Mouse (Mus musculus) left cerebral cortex, adult 11 months (tissue): ENCODE measurements around the gene Fam241b.
"Not testable (repeated sequence)": the region's sequence is repeated elsewhere in the genome, so short reads cannot be mapped to it uniquely, and the experiment has no call there.

Source experiments
- DNase-seq: peaks from one replicate; pipeline ENCODE4 v3.0.0; 2022; ENCODE audit warnings: low spot score

Gene Fam241b

GRCm38 (mm10) chr10:62128316-62128951 lies 15.3 kb downstream of the Fam241b start:
- DNase-seq, result no peak

GRCm38 (mm10) chr10:62127711-62128231 lies 15.9 kb downstream of the Fam241b start:
- no peak for DNase-seq

GRCm38 (mm10) chr10:62127137-62127536 lies 16.6 kb downstream of the Fam241b start:
- DNase-seq, result no peak

DNA sequence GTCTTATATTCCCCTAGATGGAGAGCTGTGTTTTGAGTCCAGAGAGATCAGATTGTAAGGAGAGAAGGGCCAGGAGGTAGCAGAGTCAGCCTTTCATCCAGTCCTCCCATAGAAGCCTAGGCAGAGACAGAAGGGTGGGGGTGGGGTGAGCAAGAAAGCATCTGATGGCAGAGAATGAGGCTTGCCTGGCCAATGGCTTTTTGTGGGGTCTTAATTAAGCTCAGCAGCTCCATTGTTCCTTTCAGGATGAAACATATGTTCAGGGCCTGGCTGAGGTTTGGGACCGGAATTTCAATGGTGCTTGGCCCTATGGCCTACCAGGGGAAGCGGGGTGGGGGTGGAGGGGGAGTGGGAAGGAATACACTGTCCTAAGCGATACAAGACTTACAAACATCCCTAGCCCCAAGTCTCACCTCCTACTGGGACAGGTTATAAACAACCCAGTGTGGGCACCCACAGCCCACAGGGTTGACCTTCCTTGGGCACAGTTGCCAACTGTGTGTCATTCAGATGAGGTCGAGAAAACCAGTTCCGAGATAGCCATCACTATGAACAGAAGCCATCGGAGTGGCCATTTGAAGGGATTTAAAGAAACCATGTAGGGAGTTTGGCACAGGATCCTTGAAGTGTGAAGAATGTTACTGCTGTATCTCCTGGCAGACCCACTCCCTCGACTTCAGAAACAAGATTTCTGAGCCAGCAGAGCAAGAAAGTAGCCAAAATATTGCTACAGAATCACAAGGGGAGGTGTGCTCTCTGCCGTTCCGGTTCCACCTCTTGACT lies 29.7 kb downstream of the Fam241b start:
- no peak for DNase-seq

- DNase-seq, result no peak
These were observed 32.5 kb downstream of the Fam241b start for GRCm38 (mm10) chr10:62111207-62111576.

GRCm38 (mm10) chr10:62110504-62111206 lies 33.1 kb downstream of the Fam241b start:
- peak; percentile 72 for DNase-seq

- DNase-seq, result no peak
These were observed 36.7 kb downstream of the Fam241b start for GRCm38 (mm10) chr10:62107048-62107447.

DNA sequence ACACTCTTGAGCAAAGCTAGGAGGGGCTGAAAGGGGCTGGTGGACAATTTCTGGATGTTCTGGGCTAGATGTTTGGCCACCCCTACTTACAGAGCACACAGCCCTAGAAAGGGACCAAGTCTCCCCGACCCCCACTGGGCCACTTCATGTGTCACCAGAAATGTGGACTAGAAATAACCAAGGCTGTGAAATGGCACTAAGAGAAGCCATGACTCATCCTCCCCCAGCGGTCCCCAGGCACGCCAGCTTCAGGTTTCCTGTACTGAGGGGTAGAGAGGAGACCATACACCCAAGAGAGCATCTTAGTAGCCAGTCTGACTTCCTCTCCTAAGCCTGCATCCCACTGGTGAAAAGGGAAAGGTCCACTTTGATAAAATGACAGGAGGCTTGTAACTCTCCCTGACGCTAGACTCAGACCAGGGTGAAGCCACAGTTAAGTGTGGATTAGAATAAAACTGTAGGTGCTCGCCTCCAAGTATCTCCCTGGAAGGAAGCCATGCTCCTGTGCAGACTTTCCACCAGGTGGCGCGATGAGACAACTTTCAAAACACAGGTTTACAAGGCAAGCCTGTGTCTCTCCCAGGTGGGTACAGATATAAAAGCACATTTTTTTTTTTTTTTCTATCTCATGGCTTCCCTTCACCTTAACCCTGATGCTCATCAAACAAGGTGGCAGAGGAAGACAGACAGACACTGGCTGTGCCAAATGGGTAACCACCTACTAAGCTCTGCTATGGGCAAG lies 38.7 kb downstream of the Fam241b start:
- peak; percentile 55 for DNase-seq

DNA sequence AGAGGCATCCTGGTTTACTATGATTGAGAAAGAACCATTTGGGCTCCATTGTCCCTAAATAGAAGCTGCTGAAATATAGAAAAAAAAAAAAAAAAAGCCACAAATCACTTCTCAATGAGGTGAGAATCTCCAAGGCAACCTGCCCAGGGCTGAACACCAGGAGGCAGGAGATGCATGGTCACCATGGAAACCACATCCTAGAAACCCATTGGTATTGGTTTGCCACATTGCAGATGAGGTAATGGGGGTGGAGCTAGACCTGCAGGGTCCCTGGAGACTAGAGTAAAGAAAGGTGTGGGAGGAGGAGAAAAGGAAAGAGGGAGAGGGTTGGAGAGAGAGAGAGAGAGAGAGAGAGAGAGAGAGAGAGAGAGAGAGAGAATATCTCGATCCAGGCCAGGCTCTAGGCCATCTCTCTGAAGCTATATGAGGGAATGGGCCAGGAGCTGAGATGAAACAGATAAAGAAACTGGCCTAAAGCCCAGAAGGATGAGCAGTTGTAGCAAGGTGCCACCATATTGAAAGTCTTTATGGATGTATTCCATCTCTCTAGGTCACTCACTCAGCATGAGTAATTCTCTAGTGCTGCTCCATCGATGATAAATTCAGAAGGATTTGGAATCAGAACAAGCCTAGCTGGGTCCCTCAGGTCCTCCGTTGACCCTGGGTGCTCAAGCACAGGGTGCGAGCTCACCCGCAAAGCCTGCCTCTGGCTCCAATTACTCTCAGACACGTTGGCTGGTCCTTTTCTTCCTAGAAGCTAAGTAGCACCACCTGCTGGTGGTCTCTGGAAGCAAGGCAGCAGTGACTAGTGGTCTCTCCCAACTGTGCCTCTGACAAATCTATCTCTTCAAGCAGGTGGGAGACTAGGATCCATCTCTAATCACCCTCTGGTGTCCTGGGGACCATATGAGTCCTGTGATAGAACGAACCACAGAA lies 41.9 kb downstream of the Fam241b start:
- DNase-seq, result peak; percentile 82

- DNase-seq, result no peak
These were observed 43.8 kb downstream of the Fam241b start for GRCm38 (mm10) chr10:62099749-62100403.

- DNase-seq, result no peak
These were observed 49.3 kb downstream of the Fam241b start for GRCm38 (mm10) chr10:62094401-62094800.

DNA sequence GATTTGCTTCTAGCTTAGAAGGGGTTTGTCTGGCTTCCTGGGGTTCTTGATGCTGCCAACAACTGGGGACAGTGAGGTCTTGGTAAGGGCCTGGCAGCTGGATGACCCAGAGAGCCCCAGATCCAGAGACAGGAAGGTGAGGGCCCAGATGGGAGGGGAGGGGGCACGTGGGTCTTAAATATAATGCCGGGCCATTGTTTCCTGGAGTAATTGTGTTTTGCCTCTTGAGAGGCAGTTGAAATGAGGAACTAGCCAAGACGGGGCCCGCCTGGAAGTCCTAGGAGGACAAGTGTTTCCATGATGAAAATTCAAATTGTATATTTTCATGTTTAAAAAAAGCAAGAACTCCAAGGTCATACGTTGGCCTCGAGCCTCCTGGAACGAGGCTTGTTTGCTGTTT lies 49.8 kb downstream of the Fam241b start:
- no peak for DNase-seq

- no peak for DNase-seq
These were observed 54.2 kb downstream of the Fam241b start for GRCm38 (mm10) chr10:62089486-62089885.

- DNase-seq, result no peak
These were observed 54.6 kb downstream of the Fam241b start for GRCm38 (mm10) chr10:62089071-62089470.

DNA sequence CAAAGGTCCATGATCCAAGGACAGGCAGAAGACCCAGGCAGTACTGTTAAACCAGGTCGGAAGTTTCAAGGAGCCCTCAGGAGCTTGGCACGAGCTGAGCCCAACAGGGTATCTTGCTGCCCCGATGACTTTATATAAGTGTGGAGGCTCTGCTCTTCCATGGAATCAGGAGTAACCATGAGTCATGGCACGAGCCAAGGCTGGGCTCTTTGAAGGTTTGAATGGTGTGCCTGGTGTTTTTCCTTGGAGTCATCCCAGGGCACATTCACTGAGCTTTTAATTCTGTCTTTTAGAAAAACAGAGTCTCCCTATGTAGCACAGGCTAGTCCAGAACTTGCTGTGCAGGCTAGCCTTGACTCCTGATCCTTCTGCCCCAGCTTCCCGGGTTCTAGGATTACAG lies 55.3 kb downstream of the Fam241b start:
- DNase-seq, result no peak

- no peak for DNase-seq
These were observed 56.9 kb downstream of the Fam241b start for GRCm38 (mm10) chr10:62086826-62087225.

DNA sequence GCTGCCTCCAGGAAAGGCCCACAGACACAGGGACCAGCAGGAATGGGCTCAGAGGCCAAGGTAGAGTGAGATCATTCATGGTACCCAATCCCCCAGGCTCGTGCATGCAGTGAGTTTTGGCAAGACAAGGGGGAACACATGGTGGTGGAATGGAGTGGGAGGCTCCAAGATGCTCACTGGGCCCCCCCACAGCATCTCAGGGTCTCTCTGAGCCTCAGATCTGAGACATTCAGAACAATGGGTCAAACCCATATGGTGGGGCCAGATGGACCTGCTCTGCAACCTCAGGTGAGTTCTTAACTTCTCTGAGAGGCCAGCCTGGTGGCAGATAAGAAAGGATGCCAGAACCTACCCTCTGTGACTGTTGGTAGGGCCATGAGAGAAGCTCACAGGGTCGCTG lies 57.7 kb downstream of the Fam241b start:
- no peak for DNase-seq

- DNase-seq, result no peak
These were observed 67.2 kb downstream of the Fam241b start for GRCm38 (mm10) chr10:62076248-62077134.

- DNase-seq, result not testable (repeated sequence)
These were observed 72.4 kb downstream of the Fam241b start for GRCm38 (mm10) chr10:62071346-62071745.
